Mouse (Mus musculus) forebrain, embryonic 13.5 days (tissue): ENCODE measurements around the gene Slc24a4. TPM values are rescaled to one million over a fixed set of nuclear protein-coding genes. Genes with fewer than 3 reads are reported as not detected.

Source experiments
- ATAC-seq: fragments of 200-750 bp; cut with Nextera tagmentation; 2 replicates; pipeline ENCODE4 v1.8.0; 2017
- H3K27ac ChIP-seq: fragments of 300-500 bp; sonication (generic); 2 replicates; pipeline ENCODE4 v1.5.1; 2015; ENCODE audit warnings: inconsistent platforms, mild to moderate bottlenecking, moderate library complexity
- H3K27me3 ChIP-seq: fragments of 300-500 bp; sonication (generic); 2 replicates; pipeline ENCODE4 v1.6.1; 2015; ENCODE audit warnings: mild to moderate bottlenecking, inconsistent platforms
- H3K36me3 ChIP-seq: fragments of 300-500 bp; sonication (generic); 2 replicates; pipeline ENCODE4 v1.6.1; 2015; ENCODE audit warnings: mild to moderate bottlenecking, inconsistent platforms; ENCODE audit not compliant: poor library complexity, severe bottlenecking
- H3K4me1 ChIP-seq: fragments of 300-500 bp; sonication (generic); 2 replicates; pipeline ENCODE4 v1.6.1; 2015; ENCODE audit warnings: inconsistent platforms
- H3K4me2 ChIP-seq: fragments of 300-500 bp; sonication (generic); 2 replicates; pipeline ENCODE4 v1.6.1; 2015; ENCODE audit warnings: inconsistent platforms, mild to moderate bottlenecking, moderate library complexity
- H3K4me3 ChIP-seq: fragments of 300-500 bp; sonication (generic); 2 replicates; pipeline ENCODE4 v1.5.1; 2015; ENCODE audit warnings: mild to moderate bottlenecking, inconsistent platforms
- H3K9ac ChIP-seq: fragments of 300-500 bp; sonication (generic); 2 replicates; pipeline ENCODE4 v1.6.1; 2015; ENCODE audit warnings: mild to moderate bottlenecking, inconsistent platforms
- H3K9me3 ChIP-seq: fragments of 300-500 bp; sonication (generic); replicated peaks from 2 replicates; pipeline ENCODE4 v1.6.1; 2016; ENCODE audit warnings: inconsistent platforms
- WGBS: fragments of 180-500 bp; shearing (Covaris S2); methylation state at CpG from one replicate; pipeline ENCODE4 v1.1.7; 2015; 5-methylcytosine and 5-hydroxymethylcytosine counted together
- polyA plus RNA-seq: library from polyadenylated mRNA; unstranded; fragments of >200 nt; fragmentation: Nextera tagmentation; extraction: Ambion mirVana; gene quantifications from 2 replicates; pipeline ENCODE4 v1.2.1, GENCODE M21; 2015

The Slc24a4 gene
- polyA plus RNA-seq, 1 experiment from 2014 or later, result 0.32 TPM

DNA sequence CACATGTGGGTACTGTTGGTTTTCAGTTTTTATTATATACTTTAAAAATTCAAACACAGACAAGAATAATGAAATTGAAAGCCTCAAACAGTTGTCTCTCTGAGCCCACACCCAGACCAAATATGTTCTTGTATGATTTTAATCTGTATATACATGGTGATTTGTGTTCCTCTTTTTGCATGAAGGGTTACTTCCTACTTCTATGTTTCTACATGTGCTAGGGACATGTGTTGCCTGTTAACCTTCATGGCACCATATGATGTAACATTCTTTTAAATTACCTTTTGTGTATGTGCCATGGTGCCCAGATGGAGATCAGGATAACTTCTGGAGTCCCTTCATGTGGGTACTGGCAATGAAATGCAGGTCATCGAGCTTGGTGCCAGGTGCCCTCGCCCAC is 162.1 kb downstream of the Slc24a4 start:
- H3K4me2 ChIP-seq, result no peak overlapping the region
- no peak overlapping the region for H3K4me3 ChIP-seq
- no peak for ATAC-seq
- 87% methylated on average over 2 of the region's 2 CpGs for WGBS
- no peaks in the 10 kb centered on the region for H3K27me3 ChIP-seq
- 0 out of 2 replicates have a peak, but pooled peaks cover 3% of the 10 kb centered on the region for H3K4me1 ChIP-seq
- H3K36me3 ChIP-seq, result no peaks in the 10 kb centered on the region
- H3K27ac ChIP-seq, result no peak overlapping the region
- no peak overlapping the region for H3K9ac ChIP-seq
- H3K9me3 ChIP-seq, result no peaks in the 10 kb centered on the region

DNA sequence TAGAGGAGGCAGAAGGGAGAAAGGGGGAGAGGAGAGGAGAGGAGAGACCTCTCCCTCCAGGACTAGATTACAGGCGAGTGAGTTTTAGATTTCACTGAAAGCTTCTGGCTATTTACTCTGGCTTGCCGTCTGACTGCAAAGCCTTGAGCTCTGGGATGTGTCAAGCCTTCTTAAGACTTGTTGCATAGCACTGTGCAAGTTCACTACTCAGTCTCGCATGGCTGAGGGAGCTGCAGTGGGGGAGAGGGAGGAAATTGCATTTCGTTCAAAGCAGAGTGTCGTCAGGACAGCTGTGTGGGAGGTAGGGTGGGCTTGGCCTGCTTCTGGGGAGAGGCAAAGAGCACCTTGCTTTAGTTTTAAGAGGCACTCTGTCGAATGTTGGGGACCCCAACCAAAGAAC is 163.2 kb downstream of the Slc24a4 start:
- Histone ChIP-seq H3K4me1 (0 out of 2 replicates have a peak, but pooled peaks cover under 1% of the 10 kb centered on the region), H3K36me3 (no peaks in the 10 kb centered on the region), H3K27me3 (no peaks in the 10 kb centered on the region), H3K9ac (no peak overlapping the region), H3K4me2 (no peak overlapping the region), H3K4me3 (no peak overlapping the region), H3K9me3 (no peaks in the 10 kb centered on the region), H3K27ac (no peak overlapping the region)
- WGBS, result 64% methylated on average over 6 of the region's 6 CpGs
- no peak for ATAC-seq

DNA sequence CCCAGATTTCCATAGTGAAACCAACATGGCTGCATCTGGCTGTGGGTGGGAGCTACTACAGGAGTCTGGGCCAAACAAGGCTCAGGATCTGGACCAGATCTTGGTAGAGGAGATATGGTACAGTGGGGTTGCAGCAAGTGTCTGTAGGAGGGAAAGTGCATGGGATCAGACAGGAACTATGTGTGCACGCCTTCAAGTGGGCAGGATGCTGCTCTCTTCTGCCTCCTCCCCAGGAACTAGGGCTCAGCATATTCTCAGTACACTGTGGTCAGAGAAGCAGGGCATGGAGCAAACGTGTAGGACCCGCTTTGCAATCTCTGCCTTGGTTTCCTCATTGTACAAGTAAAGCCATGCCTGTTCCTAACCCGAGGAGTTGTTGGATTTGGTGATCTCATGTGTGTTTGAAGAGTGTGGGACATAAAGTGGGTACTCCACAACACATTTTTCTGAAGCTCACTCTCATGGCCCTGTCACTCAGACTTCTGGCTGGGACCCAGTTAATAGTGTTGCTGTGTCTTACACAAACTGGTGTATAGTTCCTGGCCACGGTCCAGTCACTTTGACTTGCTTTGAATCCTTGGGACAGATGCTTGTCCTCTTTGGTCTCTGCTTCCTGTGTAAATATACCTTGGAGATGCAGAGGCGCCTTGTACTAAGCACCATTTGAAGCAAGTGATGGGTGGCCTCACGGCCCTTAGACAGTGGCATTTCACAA is 164.1 kb downstream of the Slc24a4 start:
- no peak overlapping the region for H3K9ac ChIP-seq
- H3K9me3 ChIP-seq, result no peaks in the 10 kb centered on the region
- no peaks in the 10 kb centered on the region for H3K4me1 ChIP-seq
- no peak overlapping the region for H3K4me3 ChIP-seq
- H3K4me2 ChIP-seq, result no peak overlapping the region
- no peaks in the 10 kb centered on the region for H3K27me3 ChIP-seq
- WGBS, result 76% methylated on average over 7 of the region's 7 CpGs
- no peak overlapping the region for H3K27ac ChIP-seq
- no peak for ATAC-seq
- H3K36me3 ChIP-seq, result no peaks in the 10 kb centered on the region

DNA sequence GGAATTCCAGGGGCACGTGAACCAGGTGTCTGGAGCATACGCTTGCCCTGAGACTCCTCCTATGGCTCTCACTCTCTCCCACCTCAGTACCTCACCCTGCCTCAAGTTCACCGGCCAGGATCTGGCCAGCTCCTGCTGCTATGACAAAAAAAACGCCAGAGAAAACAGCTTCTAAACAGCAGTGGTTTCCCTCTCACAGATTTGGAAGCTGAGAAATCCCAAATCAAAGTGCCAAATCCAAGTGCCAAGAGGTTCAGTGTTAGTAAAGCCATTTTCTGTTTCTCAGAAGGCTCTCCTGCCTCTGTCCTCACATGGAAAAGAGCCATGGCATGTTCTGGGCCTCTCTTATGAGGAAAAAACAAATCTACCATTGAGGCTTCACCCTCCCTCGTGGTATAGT is 166.1 kb downstream of the Slc24a4 start:
- Histone ChIP-seq H3K4me3 (no peak overlapping the region), H3K27me3 (no peaks in the 10 kb centered on the region), H3K4me1 (no peaks in the 10 kb centered on the region), H3K27ac (no peak overlapping the region), H3K4me2 (no peak overlapping the region), H3K9me3 (no peaks in the 10 kb centered on the region), H3K36me3 (no peaks in the 10 kb centered on the region), H3K9ac (no peak overlapping the region)
- no peak for ATAC-seq
- WGBS, result 76% methylated on average over 5 of the region's 5 CpGs

DNA sequence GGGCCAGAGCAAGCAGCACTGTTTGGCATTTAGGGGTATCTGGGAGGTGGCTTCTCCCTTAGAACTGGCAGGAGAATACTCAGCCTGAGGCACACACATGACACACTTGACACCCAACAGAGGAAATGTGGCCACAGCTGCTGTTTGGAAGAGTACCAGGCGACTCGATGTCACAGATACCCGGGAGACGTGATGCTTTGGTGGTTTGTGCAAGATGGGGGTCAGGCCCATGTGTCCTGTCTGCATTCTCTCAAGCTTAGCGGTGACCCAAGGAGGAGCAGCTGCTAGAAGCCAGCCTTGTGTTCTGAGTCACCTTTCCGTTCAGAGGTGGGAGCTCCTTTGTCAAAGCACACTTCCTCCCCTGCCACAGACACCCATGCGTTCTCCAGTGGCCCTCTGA is 166.7 kb downstream of the Slc24a4 start:
- no peaks in the 10 kb centered on the region for H3K4me1 ChIP-seq
- H3K27me3 ChIP-seq, result no peaks in the 10 kb centered on the region
- H3K27ac ChIP-seq, result no peak overlapping the region
- no peak overlapping the region for H3K9ac ChIP-seq
- no peak overlapping the region for H3K4me3 ChIP-seq
- 80% methylated on average over 7 of the region's 7 CpGs for WGBS
- no peaks in the 10 kb centered on the region for H3K9me3 ChIP-seq
- no peaks in the 10 kb centered on the region for H3K36me3 ChIP-seq
- ATAC-seq, result no peak
- H3K4me2 ChIP-seq, result no peak overlapping the region

DNA sequence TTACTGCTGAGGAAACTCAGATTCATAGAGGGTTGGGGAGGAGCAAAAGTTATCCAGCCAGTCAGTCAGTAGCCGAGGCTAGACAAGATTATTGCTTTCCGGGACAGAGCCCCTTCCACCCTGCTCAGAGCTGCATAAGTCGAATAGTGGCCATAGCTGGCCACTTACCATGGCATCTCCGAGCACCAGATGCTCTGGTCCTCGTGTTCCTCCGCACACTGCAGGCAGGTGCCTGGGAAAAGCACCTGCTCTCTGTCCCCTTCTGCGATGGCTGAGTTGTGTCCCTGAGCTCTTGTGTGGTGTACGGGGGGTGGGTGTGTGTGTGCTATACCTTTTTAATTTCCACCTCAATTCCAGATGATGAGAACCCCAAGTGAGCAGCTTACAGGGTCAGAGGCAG is 167.1 kb downstream of the Slc24a4 start:
- no peak overlapping the region for H3K4me3 ChIP-seq
- no peak for ATAC-seq
- no peaks in the 10 kb centered on the region for H3K36me3 ChIP-seq
- no peak overlapping the region for H3K9ac ChIP-seq
- H3K4me2 ChIP-seq, result no peak overlapping the region
- no peaks in the 10 kb centered on the region for H3K27me3 ChIP-seq
- H3K4me1 ChIP-seq, result no peaks in the 10 kb centered on the region
- no peak overlapping the region for H3K27ac ChIP-seq
- no peaks in the 10 kb centered on the region for H3K9me3 ChIP-seq
- 86% methylated on average over 8 of the region's 8 CpGs for WGBS

DNA sequence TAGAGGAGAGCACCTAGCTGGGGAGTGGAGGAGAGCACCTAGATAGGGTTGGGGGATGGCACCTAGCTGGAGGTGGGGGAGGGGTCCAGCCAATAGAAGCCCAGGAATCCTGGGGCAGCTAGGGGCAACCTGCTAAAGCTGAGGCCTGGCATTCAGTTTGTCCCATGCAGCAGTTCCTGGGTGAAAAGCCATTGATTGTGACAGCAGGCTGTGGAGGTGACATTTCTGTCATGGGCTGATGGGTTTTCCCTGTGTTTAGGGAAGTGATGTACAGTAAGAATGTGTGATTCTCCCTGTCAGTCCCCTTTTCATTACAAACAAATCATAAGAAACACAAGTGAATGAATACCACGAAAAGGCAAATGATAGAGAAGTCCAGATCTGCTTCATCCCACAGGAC is 167.8 kb downstream of the Slc24a4 start:
- no peak overlapping the region for H3K4me2 ChIP-seq
- H3K9ac ChIP-seq, result no peak overlapping the region
- WGBS, result 79% methylated on average over 1 of the region's 1 CpGs
- no peak overlapping the region for H3K4me3 ChIP-seq
- H3K4me1 ChIP-seq, result no peaks in the 10 kb centered on the region
- no peak for ATAC-seq
- H3K27me3 ChIP-seq, result no peaks in the 10 kb centered on the region
- no peak overlapping the region for H3K27ac ChIP-seq
- H3K9me3 ChIP-seq, result no peaks in the 10 kb centered on the region
- no peaks in the 10 kb centered on the region for H3K36me3 ChIP-seq

DNA sequence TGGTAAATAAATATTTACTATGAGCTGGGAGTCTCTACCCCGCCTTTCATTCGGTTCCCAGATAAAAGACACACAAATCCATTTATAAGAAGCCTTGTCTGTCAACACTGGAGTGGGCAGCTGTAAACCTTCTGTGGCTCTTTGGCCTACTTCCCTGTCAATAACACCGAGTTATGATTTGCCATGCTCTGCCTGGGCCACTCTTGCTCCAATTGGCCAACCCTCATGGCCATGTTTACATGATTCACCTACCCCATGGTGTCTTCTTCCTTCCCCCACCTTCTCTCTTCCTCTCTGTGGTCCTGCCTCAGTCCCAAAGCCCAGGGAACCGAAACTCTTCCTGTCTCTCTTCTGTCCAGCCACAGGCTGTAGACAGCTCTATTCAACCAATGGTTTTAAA is 168.4 kb downstream of the Slc24a4 start:
- no peak for ATAC-seq
- no peak overlapping the region for H3K9ac ChIP-seq
- 92% methylated on average over 4 of the region's 4 CpGs for WGBS

DNA sequence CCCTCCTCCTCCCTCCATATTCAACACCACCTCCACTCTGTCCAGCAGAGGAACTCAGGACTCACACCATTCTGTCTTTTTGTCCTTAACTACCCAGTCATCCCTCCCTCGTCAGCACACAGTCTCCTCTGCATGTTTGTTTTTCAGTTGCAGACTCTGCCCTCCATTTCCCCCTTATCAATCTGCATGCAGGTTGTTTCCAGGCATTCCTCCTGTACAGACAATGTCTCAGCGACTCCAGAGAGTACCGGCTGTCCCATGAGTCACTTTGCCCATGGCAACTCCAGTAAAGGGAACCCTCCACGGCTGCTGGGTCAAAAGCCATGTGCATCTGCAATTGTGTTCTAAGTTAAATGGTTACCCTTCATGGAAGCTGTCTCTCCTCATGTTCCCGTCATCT is 170.7 kb downstream of the Slc24a4 start:
- H3K4me3 ChIP-seq, result no peak overlapping the region
- no peaks in the 10 kb centered on the region for H3K9me3 ChIP-seq
- no peak overlapping the region for H3K27ac ChIP-seq
- no peak overlapping the region for H3K4me2 ChIP-seq
- H3K36me3 ChIP-seq, result no peaks in the 10 kb centered on the region
- no peaks in the 10 kb centered on the region for H3K27me3 ChIP-seq
- H3K4me1 ChIP-seq, result peaks cover 11% of the 10 kb centered on the region
- no peak overlapping the region for H3K9ac ChIP-seq
- 71% methylated on average over 5 of the region's 5 CpGs for WGBS
- ATAC-seq, result no peak

More for the DNA sequence above, 168.4 kb downstream of the Slc24a4 start:
- H3K4me1 ChIP-seq, result no peaks in the 10 kb centered on the region
- H3K4me3 ChIP-seq, result no peak overlapping the region
- H3K27ac ChIP-seq, result no peak overlapping the region
- no peaks in the 10 kb centered on the region for H3K36me3 ChIP-seq
- no peaks in the 10 kb centered on the region for H3K27me3 ChIP-seq
- H3K4me2 ChIP-seq, result no peak overlapping the region
- H3K9me3 ChIP-seq, result no peaks in the 10 kb centered on the region

DNA sequence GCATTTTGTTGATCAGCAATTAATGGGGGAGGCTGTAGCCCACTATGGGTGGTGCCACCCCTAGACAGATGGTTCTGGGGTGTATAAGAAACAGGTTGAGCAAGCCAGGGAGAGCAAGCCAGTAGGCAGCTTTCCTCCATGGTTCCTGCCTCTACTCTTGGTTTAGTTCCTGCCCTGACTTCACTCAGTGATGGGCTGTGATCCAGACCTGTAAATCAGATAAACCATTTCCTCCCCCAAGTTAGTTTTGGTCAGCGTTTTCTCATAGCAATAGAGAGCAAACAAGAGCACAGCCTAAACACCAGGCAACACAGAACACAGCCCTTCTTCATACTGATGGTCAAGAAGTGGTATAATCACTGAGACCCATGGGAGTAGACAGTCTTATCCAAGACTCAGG is 173.1 kb downstream of the Slc24a4 start:
- H3K36me3 ChIP-seq, result no peaks in the 10 kb centered on the region
- no peak overlapping the region for H3K4me2 ChIP-seq
- H3K27ac ChIP-seq, result no peak overlapping the region
- H3K27me3 ChIP-seq, result no peaks in the 10 kb centered on the region
- H3K9me3 ChIP-seq, result no peaks in the 10 kb centered on the region
- peaks cover 19% of the 10 kb centered on the region for H3K4me1 ChIP-seq
- 77% methylated on average over 1 of the region's 1 CpGs for WGBS
- ATAC-seq, result no peak
- no peak overlapping the region for H3K4me3 ChIP-seq
- H3K9ac ChIP-seq, result no peak overlapping the region

DNA sequence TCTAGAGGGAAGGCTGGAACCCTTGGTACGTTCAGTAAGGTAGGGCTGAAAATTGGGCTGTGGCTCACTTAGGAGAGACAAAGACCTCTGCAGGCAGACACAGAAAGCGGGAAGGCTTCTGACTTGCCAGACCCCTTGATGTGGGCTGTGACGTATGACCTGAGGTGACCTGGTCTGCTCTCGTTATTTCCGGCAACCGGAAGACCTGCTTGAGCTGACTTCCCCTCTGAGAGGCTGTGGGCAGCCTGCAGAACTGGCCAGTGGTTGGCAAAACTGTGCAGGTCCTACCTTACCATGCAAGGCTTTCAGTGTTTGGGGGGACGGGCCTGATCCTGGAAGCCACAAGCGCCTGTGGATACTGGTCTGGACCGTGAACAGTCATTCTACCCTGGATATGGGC is 173.8 kb downstream of the Slc24a4 start:
- peaks cover 19% of the 10 kb centered on the region for H3K4me1 ChIP-seq
- no peak overlapping the region for H3K4me2 ChIP-seq
- H3K27me3 ChIP-seq, result no peaks in the 10 kb centered on the region
- no peak for ATAC-seq
- no peaks in the 10 kb centered on the region for H3K36me3 ChIP-seq
- H3K27ac ChIP-seq, result no peak overlapping the region
- H3K9ac ChIP-seq, result no peak overlapping the region
- no peak overlapping the region for H3K4me3 ChIP-seq
- WGBS, result 84% methylated on average over 9 of the region's 9 CpGs
- H3K9me3 ChIP-seq, result no peaks in the 10 kb centered on the region

DNA sequence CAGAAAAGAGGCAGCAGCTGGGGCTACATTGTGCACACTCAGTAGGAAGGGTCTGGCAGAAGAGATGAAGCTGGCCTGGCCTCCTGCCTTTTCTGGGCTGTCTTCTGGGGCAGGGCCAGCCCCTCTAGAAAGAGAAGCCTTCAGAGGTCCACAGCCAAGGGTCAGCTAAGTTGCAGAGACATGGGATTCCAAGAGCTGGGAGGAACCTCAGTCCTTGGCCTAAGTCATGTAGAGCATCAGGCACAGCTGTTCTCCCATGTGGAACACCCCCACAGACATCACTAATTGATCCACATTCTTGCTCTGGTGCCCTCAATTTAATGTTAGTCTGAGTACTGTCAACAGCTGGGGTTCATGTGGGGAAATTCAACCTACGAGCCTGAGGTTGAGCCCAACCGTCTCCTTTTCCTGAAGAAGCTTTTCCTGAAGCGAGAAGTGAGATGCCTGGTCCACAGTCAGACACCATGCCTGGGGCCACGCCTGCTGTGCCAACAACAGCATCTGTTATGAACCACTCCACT is 174.4 kb downstream of the Slc24a4 start:
- H3K27me3 ChIP-seq, result no peaks in the 10 kb centered on the region
- no peak overlapping the region for H3K4me3 ChIP-seq
- no peaks in the 10 kb centered on the region for H3K9me3 ChIP-seq
- WGBS, result 75% methylated on average over 4 of the region's 4 CpGs
- H3K9ac ChIP-seq, result no peak overlapping the region
- H3K4me2 ChIP-seq, result no peak overlapping the region
- no peak overlapping the region for H3K27ac ChIP-seq
- no peaks in the 10 kb centered on the region for H3K36me3 ChIP-seq
- ATAC-seq, result no peak
- H3K4me1 ChIP-seq, result peaks cover 23% of the 10 kb centered on the region

DNA sequence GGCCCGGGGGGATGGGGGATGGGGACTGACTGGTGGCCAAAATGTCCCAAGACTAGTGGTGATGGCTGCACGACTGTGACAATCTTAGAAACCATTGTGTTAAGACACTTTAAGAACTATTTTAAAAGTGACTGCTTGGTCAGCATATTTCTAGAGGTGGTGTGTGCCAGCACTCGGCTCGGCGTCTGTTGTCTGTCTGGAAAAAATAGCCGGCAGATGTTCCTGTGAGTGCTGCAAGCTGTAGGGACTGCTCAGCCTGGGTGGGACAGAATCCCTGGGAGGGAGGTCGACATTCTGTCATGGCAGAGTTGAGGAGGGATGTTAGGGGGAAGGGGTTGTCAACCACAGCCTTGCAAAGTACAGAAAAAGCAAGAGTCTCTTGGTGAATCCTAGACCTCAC is 175.3 kb downstream of the Slc24a4 start:
- no peak overlapping the region for H3K27ac ChIP-seq
- no peaks in the 10 kb centered on the region for H3K9me3 ChIP-seq

More for the DNA sequence above, 175.3 kb downstream of the Slc24a4 start:
- Histone ChIP-seq H3K4me3 (no peak overlapping the region), H3K4me2 (no peak overlapping the region), H3K36me3 (no peaks in the 10 kb centered on the region), H3K9ac (no peak overlapping the region), H3K4me1 (peaks cover 33% of the 10 kb centered on the region), H3K27me3 (no peaks in the 10 kb centered on the region)
- WGBS, result 64% methylated on average over 7 of the region's 7 CpGs
- no peak for ATAC-seq
